Comparison of ENCODE assay signal across 13 mouse cellular contexts in genomic region chr5:77372242-77372641, GRCm38 (mm10). TPM values are rescaled to one million over a fixed set of nuclear protein-coding genes. Genes with fewer than 3 reads are reported as not detected.
A peak's percentile ranks its signal among the peaks of the same experiment; 100 is the strongest.
DNase-seq lines count a peak whose midpoint lies in the region; ATAC-seq and TF ChIP-seq lines count a peak whose summit lies in the region.
"Had no signal": no experiment of that assay in that cellular context is flagged by ENCODE, and none has a peak within 500 bp of the region (broad histone marks: within the 10 kb centered on the region; RNA-seq: fewer than 3 reads in every experiment).

No protein-coding gene starts in this region.

- no peaks in the 10 kb centered on the region for H3K36me3 ChIP-seq in liver, embryonic 16.5 days (ENCODE audit: control insufficient read depth, insufficient read depth)
- H3K36me3 ChIP-seq in embryonic facial prominence, embryonic 10.5 days (replicated peaks): no peaks in the 10 kb centered on the region
- H3K36me3 ChIP-seq: midbrain, embryonic 10.5 days; stomach, embryonic 15.5 days had no signal

- peak overlapping the region; percentile 46 for H3K27ac ChIP-seq in bone marrow macrophage, adult 2 months (ENCODE audit: insufficient read depth, low read depth, low read length)
- no peak overlapping the region; the same call in 1 of the 2 replicates for H3K27ac ChIP-seq in liver, embryonic 16.5 days (ENCODE audit: low read length)
- H3K27ac ChIP-seq in embryonic facial prominence, embryonic 10.5 days (replicated peaks): no peak overlapping the region
- H3K27ac ChIP-seq: hindbrain, embryonic 14.5 days; midbrain, embryonic 10.5 days; stomach, embryonic 15.5 days had no signal

- peak overlapping the region; percentile 16 for H3K4me3 ChIP-seq in bone marrow macrophage, adult 2 months (ENCODE audit: insufficient read depth, low read length)
- H3K4me3 ChIP-seq in liver, embryonic 16.5 days (ENCODE audit: low read depth, low read length): no peak overlapping the region
- H3K4me3 ChIP-seq in embryonic facial prominence, embryonic 10.5 days: no peak overlapping the region
- H3K4me3 ChIP-seq: midbrain, embryonic 10.5 days; stomach, embryonic 15.5 days had no signal

- peak; percentile 30 for ATAC-seq in liver, embryonic 16.5 days (ENCODE audit: low read depth)

- peak; percentile 16 to 66 for DNase-seq in kidney, postnatal 25 days
- DNase-seq in kidney, postnatal 14 days: no peak
- peak; percentile 79 to 83 for DNase-seq in heart, adult 9 months (ENCODE audit: low spot score in 2 of 2)
- DNase-seq in thymus, postnatal 36 days: no peak
- no peak for DNase-seq in embryonic facial prominence, embryonic 10.5 days (ENCODE audit: low spot score)
- DNase-seq in adrenal gland, adult 18-20 months (ENCODE audit: low spot score in 2 of 2): no peak
- DNase-seq: adrenal gland, postnatal 25 days; cerebellum, adult 11-12 months had no signal

- H3K9me3 ChIP-seq in liver, embryonic 16.5 days (replicated peaks; ENCODE audit: control insufficient read depth, low read length): no peaks in the 10 kb centered on the region
- H3K9me3 ChIP-seq in embryonic facial prominence, embryonic 10.5 days: no peaks in the 10 kb centered on the region
- H3K9me3 ChIP-seq: midbrain, embryonic 10.5 days; stomach, embryonic 15.5 days had no signal

- H3K4me1 ChIP-seq in bone marrow macrophage, adult 2 months (ENCODE audit: control insufficient read depth, insufficient read depth, low read length): peaks cover 20% of the 10 kb centered on the region
- no peaks in the 10 kb centered on the region; the same call in 1 of the 2 replicates for H3K4me1 ChIP-seq in liver, embryonic 16.5 days (ENCODE audit: control insufficient read depth, low read depth, low read length)
- H3K4me1 ChIP-seq in embryonic facial prominence, embryonic 10.5 days: 0 out of 2 replicates have a peak, but pooled peaks cover 9% of the 10 kb centered on the region

- no peak overlapping the region for H3K9ac ChIP-seq in liver, embryonic 16.5 days (ENCODE audit: low read depth, low read length)
- H3K9ac ChIP-seq: hindbrain, embryonic 14.5 days; stomach, embryonic 15.5 days had no signal

- no peak for TF ChIP-seq CTCF in bone marrow macrophage, adult 2 months (IDR thresholded peaks at IDR 0.05; ENCODE audit: low read depth, low read length)

- TF ChIP-seq POLR2A in bone marrow macrophage, adult 2 months (IDR thresholded peaks at IDR 0.05; ENCODE audit: borderline replicate concordance, low read depth, low read length): no peak

- H3K27me3 ChIP-seq in liver, embryonic 16.5 days (ENCODE audit: control insufficient read depth, insufficient read depth, low read depth, low read length): no peaks in the 10 kb centered on the region
- H3K27me3 ChIP-seq in embryonic facial prominence, embryonic 10.5 days (replicated peaks; ENCODE audit: low read depth, poor library complexity, severe bottlenecking): peaks cover 5% of the 10 kb centered on the region
- H3K27me3 ChIP-seq: stomach, embryonic 15.5 days had no signal

- H3K4me2 ChIP-seq in liver, embryonic 16.5 days (ENCODE audit: low read depth, low read length): no peak overlapping the region
- H3K4me2 ChIP-seq: hindbrain, embryonic 14.5 days; stomach, embryonic 15.5 days had no signal

- WGBS in liver, embryonic 16.5 days (ENCODE audit: insufficient replicate concordance): 40% methylated on average over 7 of the region's 7 CpGs
- WGBS in embryonic facial prominence, embryonic 10.5 days: 76% methylated on average over 7 of the region's 7 CpGs

RNA-seq across cellular contexts. Expression of gene Igfbp7, which starts 35.6 kb away (rescaled TPM):
- polyA plus RNA-seq in bone marrow macrophage, adult 2 months (2012; ENCODE audit: insufficient read depth, insufficient read length, missing spikeins): 6.6 and 7.3 TPM in 2 replicates
- 26.3 and 30.9 TPM in 2 replicates for polyA plus RNA-seq in liver, embryonic 16.5 days (2015; fragmentation: Nextera tagmentation; extraction: Ambion mirVana)
- 4.4 and 4.9 TPM in 2 replicates for polyA plus RNA-seq in embryonic facial prominence, embryonic 10.5 days (2016; fragmentation: Nextera tagmentation; extraction: Ambion mirVana)
- 100 to 1,000 TPM; 513 to 592 TPM for total RNA-seq in adrenal gland, adult 18-20 months (2021)

Comparison
In these comparisons a context has a peak if more than half of its experiments do, and no peak if none do; other contexts are left out.
1. DNase-seq: peak in kidney, postnatal 25 days (2 of 2) and heart, adult 9 months (2 of 2); none in kidney, postnatal 14 days (single experiment), thymus, postnatal 36 days (0 of 2), embryonic facial prominence, embryonic 10.5 days (single experiment) and adrenal gland, adult 18-20 months (0 of 2).